Mouse (Mus musculus): Measurements from ENCODE around the gene Tedc2.

Gene Tedc2

GRCm38 (mm10) chr17:24212441-24213018 is 8.1 kb downstream of the Tedc2 start:
- in situ Hi-C loops (cut with MseI, MboI): no loop called here

- in situ Hi-C loops (cut with MseI, MboI): no loop called here
Measured at GRCm38 (mm10) chr17:24211631-24212440, 8.8 kb downstream of the Tedc2 start.

GRCm38 (mm10) chr17:24210591-24210990 is 10.1 kb downstream of the Tedc2 start:
- in situ Hi-C loops (cut with MseI, MboI): no loop called here

- in situ Hi-C loops (cut with MseI, MboI): no loop called here
Measured at GRCm38 (mm10) chr17:24209916-24210240, 10.8 kb downstream of the Tedc2 start.

GRCm38 (mm10) chr17:24209043-24209915 is 11.4 kb downstream of the Tedc2 start, which contains the start of gene Ntn3:
TSS of gene Ntn3 (minus strand) at chr17:24209531.
- in situ Hi-C loops (cut with MseI, MboI): no loop called here

GRCm38 (mm10) chr17:24208641-24209042 is 12.0 kb downstream of the Tedc2 start:
- in situ Hi-C loops (cut with MseI, MboI): no loop called here

GRCm38 (mm10) chr17:24207768-24208640 is 12.6 kb downstream of the Tedc2 start:
- in situ Hi-C loops (cut with MseI, MboI): no loop called here

- in situ Hi-C loops (cut with MseI, MboI): no loop called here
Measured at GRCm38 (mm10) chr17:24206451-24207351, 13.9 kb downstream of the Tedc2 start.

GRCm38 (mm10) chr17:24205908-24206361 is 14.7 kb downstream of the Tedc2 start:
- in situ Hi-C loops (cut with MseI, MboI): no loop called here

GRCm38 (mm10) chr17:24205284-24205888 is 15.3 kb downstream of the Tedc2 start, which contains the start of gene Tbc1d24:
TSS of gene Tbc1d24 (minus strand) at chr17:24205562.
- in situ Hi-C loops (cut with MseI, MboI): no loop called here

GRCm38 (mm10) chr17:24204846-24205245 is 15.8 kb downstream of the Tedc2 start:
- in situ Hi-C loops (cut with MseI, MboI): no loop called here

- in situ Hi-C loops (cut with MseI, MboI): no loop called here
Measured at GRCm38 (mm10) chr17:24203611-24204534, 16.8 kb downstream of the Tedc2 start.

- in situ Hi-C loops (cut with MseI, MboI): no loop called here
Measured at GRCm38 (mm10) chr17:24203068-24203467, 17.6 kb downstream of the Tedc2 start.

GRCm38 (mm10) chr17:24201092-24201491 is 19.6 kb downstream of the Tedc2 start:
- in situ Hi-C loops (cut with MseI, MboI): no loop called here

- in situ Hi-C loops (cut with MseI, MboI): no loop called here
Measured at GRCm38 (mm10) chr17:24199741-24200140, 20.9 kb downstream of the Tedc2 start.

- in situ Hi-C loops (cut with MseI, MboI): no loop called here
Measured at GRCm38 (mm10) chr17:24199252-24199651, 21.4 kb downstream of the Tedc2 start.

GRCm38 (mm10) chr17:24197032-24197824 is 23.4 kb downstream of the Tedc2 start:
- in situ Hi-C loops (cut with MseI, MboI): no loop called here

- in situ Hi-C loops (cut with MseI, MboI): no loop called here
Measured at GRCm38 (mm10) chr17:24195349-24195748, 25.3 kb downstream of the Tedc2 start.

All from mouse trophoblast stem cell (cell line).